Mouse (Mus musculus): ENCODE measurements at regions not wholly inside any gene's neighbourhood (a gene's known extent, or its start where the extent isn't known, plus 50 kb on each side); places are given as distances from the start of the nearest gene placed in this dataset.
"Not testable (repeated sequence)": the region's sequence is repeated elsewhere in the genome, so short reads cannot be mapped to it uniquely, and the experiment has no call there.

DNA sequence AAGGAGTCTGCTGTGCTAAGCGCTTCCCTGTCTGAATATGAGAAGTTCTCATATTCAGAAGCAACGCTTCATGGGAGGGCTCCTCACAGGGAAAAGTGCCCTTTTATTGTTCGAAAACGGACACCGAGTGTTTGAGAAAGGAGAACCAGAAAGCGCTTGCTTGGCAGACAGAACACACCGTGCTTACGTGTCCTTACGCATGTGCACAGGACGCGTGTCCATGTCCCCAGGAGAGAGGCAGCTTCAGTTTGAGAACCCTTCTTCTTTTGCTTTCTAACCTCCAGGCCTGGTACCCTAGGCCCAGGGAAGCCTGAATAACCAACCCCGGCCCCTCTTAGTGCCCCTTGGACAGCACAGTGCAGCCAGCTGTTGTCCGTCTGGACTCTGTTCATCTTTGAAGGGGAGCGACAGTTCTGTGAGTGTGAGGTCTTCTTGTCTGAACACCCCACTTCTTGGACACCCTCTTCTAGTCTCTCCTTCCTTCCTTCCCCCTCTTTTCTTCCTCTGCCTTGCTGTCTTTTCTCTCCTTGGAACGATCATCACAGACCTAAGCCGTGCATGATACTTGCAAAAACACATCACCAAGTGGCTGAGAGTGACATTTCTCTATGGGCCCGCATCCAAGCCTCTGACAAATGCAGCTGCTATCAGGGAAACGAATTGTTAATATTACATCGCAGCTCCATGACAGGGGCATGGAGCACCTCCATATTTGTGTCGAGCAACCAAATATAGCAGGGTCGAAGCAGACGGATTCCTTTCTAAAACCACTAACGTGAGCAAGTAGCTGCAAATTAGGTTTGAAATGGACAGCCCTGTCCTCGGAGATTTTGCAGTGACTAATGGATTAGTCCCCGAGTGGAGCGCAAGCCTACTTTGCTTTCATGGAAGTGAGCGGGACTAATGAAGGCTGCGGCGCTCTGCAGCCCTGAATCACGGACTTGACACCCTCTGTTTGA lies 149.9 kb upstream of the Sulf2 start:
- 59% methylated on average over 30 of the region's 30 CpGs for WGBS
- H3K4me2 ChIP-seq (replicated peaks) = no peak overlapping the region

DNA sequence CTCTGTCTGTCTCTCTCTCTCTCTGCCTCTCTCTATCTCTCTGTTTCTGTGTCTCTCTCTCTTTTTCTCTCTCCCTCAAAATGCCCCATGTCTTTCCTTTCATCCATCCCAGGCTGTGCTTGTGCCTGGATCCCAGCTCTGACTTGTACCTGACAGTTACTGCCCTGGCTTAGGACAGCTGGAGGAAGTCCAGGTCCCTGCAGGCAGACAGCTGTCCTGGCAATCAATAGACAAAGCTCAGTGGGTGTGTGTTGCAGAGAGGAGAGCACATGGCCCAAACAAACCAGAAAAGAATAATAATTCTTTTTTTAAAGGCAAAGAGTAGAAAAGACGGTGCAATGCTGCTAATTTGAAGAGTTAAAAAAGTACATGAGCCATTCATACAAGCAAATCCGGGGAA lies 148.4 kb upstream of the Sulf2 start:
- H3K4me2 ChIP-seq (replicated peaks) = no peak overlapping the region
- no peak for ATAC-seq (replicated peaks)

More for the DNA sequence above, 149.9 kb upstream of the Sulf2 start:
- Histone ChIP-seq H3K27me3 (no peaks in the 10 kb centered on the region), H3K27ac (replicated peaks) (peak overlapping the region; percentile 44), H3K9ac (replicated peaks) (no peak overlapping the region), H3K4me3 (no peak overlapping the region), H3K9me3 (no peaks in the 10 kb centered on the region), H3K4me1 (peaks cover 27% of the 10 kb centered on the region), H3K36me3 (no peaks in the 10 kb centered on the region)
- ATAC-seq (replicated peaks) = no peak

DNA sequence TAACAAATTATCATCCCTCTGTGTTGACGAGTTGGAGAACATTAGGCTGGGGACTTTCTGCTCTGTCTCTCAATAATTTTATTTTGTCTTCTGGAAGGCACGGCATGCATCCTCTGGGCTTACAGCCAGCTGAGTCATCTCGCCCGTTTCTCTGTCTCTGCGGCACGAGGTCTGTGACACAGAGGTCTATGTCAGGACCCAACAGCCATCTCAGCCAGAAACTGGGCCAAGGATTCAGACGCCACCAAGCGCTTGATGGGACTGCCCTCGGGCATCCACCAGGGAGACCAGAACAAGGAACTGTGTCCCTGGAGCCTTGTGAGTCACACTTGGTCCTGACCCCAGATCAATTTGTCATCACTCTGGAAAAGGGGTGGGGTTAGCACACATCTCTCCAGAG lies 145.7 kb upstream of the Sulf2 start:
- H3K4me3 ChIP-seq = no peak overlapping the region
- H3K4me1 ChIP-seq = peaks cover 17% of the 10 kb centered on the region
- H3K9me3 ChIP-seq = no peaks in the 10 kb centered on the region
- WGBS = 82% methylated on average over 9 of the region's 9 CpGs
- H3K4me2 ChIP-seq (replicated peaks) = no peak overlapping the region
- no peaks in the 10 kb centered on the region for H3K27me3 ChIP-seq
- no peak for ATAC-seq (replicated peaks)
- no peak overlapping the region for H3K27ac ChIP-seq (replicated peaks)
- H3K9ac ChIP-seq (replicated peaks) = no peak overlapping the region
- H3K36me3 ChIP-seq = no peaks in the 10 kb centered on the region

More for the DNA sequence above, 148.4 kb upstream of the Sulf2 start:
- 40% methylated on average over 2 of the region's 2 CpGs for WGBS
- Histone ChIP-seq H3K9ac (replicated peaks) (no peak overlapping the region), H3K4me1 (peaks cover 27% of the 10 kb centered on the region), H3K27ac (replicated peaks) (no peak overlapping the region), H3K4me3 (no peak overlapping the region), H3K27me3 (no peaks in the 10 kb centered on the region), H3K36me3 (no peaks in the 10 kb centered on the region), H3K9me3 (no peaks in the 10 kb centered on the region)

DNA sequence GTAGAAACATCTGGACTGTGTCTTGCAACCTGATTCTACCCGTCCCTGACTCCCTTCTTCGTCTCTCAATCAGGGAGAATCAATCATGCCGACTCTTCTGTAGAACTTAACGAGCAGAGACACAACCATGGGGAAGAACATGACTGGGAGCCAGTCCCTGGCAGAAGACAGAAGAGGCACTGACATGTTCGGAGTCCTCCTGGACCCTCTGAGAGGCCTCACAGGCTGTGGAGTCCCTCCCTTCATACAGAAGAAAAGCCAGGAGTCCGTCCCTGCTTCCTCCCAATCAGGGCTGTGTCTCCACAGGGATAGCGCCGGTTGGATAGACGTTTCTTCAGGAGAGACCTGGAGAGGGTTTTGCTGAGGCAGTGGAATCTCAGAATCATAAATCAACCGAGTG lies 139.2 kb upstream of the Sulf2 start:
- Histone ChIP-seq H3K4me2 (replicated peaks) (no peak overlapping the region), H3K4me1 (peaks cover 7% of the 10 kb centered on the region; the same call in 1 of the 2 replicates), H3K9me3 (no peaks in the 10 kb centered on the region), H3K27ac (replicated peaks) (no peak overlapping the region), H3K4me3 (no peak overlapping the region), H3K36me3 (no peaks in the 10 kb centered on the region), H3K9ac (replicated peaks) (no peak overlapping the region), H3K27me3 (no peaks in the 10 kb centered on the region)
- no peak for ATAC-seq (replicated peaks)
- WGBS = 75% methylated on average over 10 of the region's 10 CpGs

DNA sequence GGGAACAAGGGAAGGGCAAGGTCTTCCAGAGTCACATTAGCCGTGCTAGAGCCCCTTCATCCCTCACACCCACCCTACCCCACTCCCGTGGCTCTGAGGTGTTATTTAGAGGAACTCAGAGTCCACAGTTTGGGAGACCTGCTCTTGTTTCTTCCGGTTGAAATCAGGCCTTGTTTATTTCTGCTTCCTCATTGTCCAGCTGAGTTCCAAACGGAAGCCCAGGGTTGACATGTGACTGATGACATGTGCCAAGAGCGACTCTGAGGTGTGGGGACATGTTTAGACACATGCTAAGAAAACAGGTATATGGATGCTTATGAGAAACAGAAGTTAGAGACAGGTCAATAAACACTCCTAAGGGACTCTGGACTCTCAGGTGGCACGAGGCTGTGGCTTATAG lies 137.5 kb upstream of the Sulf2 start:
- WGBS = 88% methylated on average over 6 of the region's 6 CpGs
- Histone ChIP-seq H3K27me3 (no peaks in the 10 kb centered on the region), H3K36me3 (no peaks in the 10 kb centered on the region), H3K4me2 (replicated peaks) (no peak overlapping the region), H3K9ac (replicated peaks) (no peak overlapping the region), H3K4me1 (peaks cover 7% of the 10 kb centered on the region; the same call in 1 of the 2 replicates), H3K27ac (replicated peaks) (no peak overlapping the region), H3K4me3 (no peak overlapping the region), H3K9me3 (no peaks in the 10 kb centered on the region)
- ATAC-seq (replicated peaks) = no peak

DNA sequence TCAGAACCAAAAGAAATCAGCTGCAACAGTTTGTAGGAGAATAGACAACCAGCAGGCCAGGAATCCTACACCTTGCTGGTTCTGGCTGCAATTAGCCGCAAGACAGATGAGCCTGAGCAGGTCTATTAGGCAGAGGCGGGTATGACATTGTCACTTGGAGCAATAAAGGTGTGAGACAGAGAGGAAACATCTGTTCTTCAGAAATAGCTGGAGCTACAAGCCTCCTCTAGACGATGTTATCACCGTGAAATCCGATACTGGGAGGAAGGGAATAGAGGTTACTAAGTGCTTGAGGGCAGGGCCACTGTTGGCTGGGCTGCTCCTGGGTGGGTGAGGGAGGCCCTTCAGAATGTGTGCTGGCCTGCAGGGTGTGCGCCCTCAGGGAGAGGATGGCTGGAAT lies 135.8 kb upstream of the Sulf2 start:
- peaks cover 7% of the 10 kb centered on the region; the same call in 1 of the 2 replicates for H3K4me1 ChIP-seq
- H3K4me2 ChIP-seq (replicated peaks) = no peak overlapping the region
- H3K27ac ChIP-seq (replicated peaks) = no peak overlapping the region
- no peaks in the 10 kb centered on the region for H3K36me3 ChIP-seq
- no peak for ATAC-seq (replicated peaks)
- no peak overlapping the region for H3K9ac ChIP-seq (replicated peaks)
- no peak overlapping the region for H3K4me3 ChIP-seq
- WGBS = 46% methylated on average over 6 of the region's 6 CpGs
- no peaks in the 10 kb centered on the region for H3K27me3 ChIP-seq
- no peaks in the 10 kb centered on the region for H3K9me3 ChIP-seq

DNA sequence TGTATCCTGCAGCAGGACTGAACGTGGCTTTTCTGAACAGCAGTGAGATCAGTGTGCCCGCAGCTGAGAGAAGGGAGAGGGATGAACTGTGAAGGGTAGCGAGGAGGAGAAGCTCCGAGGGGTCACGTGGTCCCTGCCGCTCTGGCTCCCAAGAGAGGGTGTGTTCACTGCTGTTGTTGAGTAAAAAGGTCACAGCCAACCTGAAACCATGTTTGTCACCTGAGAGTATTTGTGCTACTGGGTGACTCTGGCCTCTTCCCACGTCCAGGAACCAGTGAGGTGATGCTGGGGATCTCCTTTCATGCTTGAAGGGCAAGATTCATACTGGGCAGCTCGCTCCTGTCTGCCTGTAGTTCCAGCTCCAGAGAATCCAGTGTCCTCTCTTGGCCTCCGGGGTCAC lies 135.4 kb upstream of the Sulf2 start:
- Histone ChIP-seq H3K4me3 (no peak overlapping the region), H3K9me3 (no peaks in the 10 kb centered on the region), H3K27me3 (no peaks in the 10 kb centered on the region), H3K9ac (replicated peaks) (no peak overlapping the region), H3K4me1 (peaks cover 7% of the 10 kb centered on the region; the same call in 1 of the 2 replicates), H3K36me3 (no peaks in the 10 kb centered on the region), H3K4me2 (replicated peaks) (no peak overlapping the region), H3K27ac (replicated peaks) (no peak overlapping the region)
- WGBS = 53% methylated on average over 9 of the region's 9 CpGs
- no peak for ATAC-seq (replicated peaks)

DNA sequence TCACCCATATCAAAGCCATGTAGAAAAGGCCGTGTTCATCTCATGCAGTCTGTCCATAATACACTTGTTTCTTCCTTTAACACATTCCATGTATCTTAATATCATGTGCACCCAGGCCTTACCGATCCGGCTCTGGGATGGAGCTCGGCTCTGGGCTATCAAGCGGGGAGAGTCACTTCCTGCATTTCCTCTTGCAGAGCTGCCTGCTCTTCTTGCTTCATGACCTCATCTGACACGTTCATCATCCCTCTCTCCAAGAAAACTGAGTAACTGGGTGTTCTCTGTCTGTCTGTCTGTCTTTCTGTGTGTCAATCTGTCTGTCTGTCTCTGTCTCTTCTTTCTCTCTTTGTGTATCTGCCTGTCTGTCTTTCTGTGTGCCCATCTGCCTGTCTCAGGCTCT lies 133.7 kb upstream of the Sulf2 start:
- no peak overlapping the region for H3K9ac ChIP-seq (replicated peaks)
- 89% methylated on average over 6 of the region's 6 CpGs for WGBS
- no peaks in the 10 kb centered on the region for H3K27me3 ChIP-seq
- H3K27ac ChIP-seq (replicated peaks) = no peak overlapping the region
- H3K36me3 ChIP-seq = no peaks in the 10 kb centered on the region
- H3K4me1 ChIP-seq = peaks cover 7% of the 10 kb centered on the region; the same call in 1 of the 2 replicates
- no peak for ATAC-seq (replicated peaks)
- H3K9me3 ChIP-seq = no peaks in the 10 kb centered on the region
- H3K4me3 ChIP-seq = no peak overlapping the region
- H3K4me2 ChIP-seq (replicated peaks) = no peak overlapping the region

DNA sequence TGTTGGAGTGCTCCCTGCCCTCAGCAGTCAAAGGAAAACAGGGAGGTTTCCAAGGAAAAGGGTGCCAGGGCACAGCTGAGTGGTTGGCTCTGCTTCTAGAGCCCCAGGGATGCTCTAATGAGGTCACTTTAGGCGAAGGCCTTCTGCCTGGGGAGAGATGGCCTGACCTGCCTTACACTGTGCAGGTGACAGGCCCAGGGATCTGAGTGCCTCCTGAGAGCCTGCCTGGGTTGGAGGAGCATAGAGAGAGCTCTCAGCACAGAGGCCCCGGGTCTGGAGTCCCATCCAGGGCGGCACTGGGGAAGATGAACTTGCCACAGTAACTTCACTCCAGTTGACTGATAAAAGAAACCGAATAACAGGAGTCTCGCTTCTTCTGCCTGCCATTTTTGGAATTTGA lies 125.7 kb upstream of the Sulf2 start:
- not testable (repeated sequence) for H3K27ac ChIP-seq (replicated peaks); H3K4me2 ChIP-seq (replicated peaks); H3K36me3 ChIP-seq; H3K9ac ChIP-seq (replicated peaks); H3K4me1 ChIP-seq; H3K4me3 ChIP-seq; H3K27me3 ChIP-seq; H3K9me3 ChIP-seq
- WGBS = no CpG with 5 or more reads among the region's 5 CpGs
- ATAC-seq (replicated peaks) = peak; percentile 53

DNA sequence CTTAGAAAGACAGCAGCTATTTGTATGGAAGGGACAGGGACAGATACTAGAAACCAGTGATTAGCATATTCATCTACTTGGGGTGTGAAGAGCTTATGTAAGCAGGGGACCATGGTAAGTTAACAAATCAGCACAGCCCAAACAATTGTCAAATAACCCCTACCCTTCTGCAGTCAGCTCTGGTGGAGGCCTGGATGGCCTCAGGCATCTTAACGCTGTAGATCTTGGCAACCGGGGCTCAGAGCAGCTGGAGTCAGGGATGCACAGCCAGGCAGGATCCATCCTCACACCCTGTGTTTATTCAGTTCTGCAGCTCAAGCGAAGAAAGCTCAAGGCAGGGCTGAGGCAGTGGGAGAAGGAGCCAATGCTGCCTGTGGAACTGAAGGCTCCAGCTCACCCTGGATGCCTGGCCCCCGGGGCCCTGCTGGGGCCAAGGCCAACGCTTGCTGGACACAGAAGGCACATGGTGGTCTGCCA lies 125.2 kb upstream of the Sulf2 start:
- no peaks in the 10 kb centered on the region for H3K9me3 ChIP-seq
- H3K4me2 ChIP-seq (replicated peaks) = no peak overlapping the region
- H3K4me3 ChIP-seq = no peak overlapping the region
- 30% methylated on average over 5 of the region's 5 CpGs for WGBS
- no peak overlapping the region for H3K9ac ChIP-seq (replicated peaks)
- ATAC-seq (replicated peaks) = peak; percentile 82
- H3K27me3 ChIP-seq = no peaks in the 10 kb centered on the region
- H3K4me1 ChIP-seq = peaks cover 7% of the 10 kb centered on the region
- no peaks in the 10 kb centered on the region for H3K36me3 ChIP-seq
- H3K27ac ChIP-seq (replicated peaks) = no peak overlapping the region

DNA sequence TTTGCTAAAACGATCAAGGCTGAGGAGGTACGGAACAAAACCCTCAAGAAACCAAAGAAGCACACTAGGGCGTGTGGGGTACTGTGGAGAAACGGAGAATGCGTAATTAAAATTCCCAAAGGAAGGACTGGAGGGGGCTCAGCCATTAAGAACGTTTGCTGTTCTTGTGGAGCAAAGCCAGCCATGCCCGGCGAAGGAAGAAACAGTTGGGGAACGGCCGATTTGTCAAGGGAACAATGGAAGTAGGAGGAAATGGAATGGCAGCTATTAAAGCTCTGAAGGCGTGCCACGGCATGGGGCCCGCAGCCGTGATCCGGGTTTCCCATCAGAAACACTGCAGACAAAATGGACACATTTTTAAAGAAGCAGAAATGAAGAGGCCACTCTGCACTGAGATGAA lies 124.2 kb upstream of the Sulf2 start:
- WGBS = 52% methylated on average over 15 of the region's 15 CpGs
- Histone ChIP-seq H3K4me3 (no peak overlapping the region), H3K36me3 (no peaks in the 10 kb centered on the region), H3K27ac (replicated peaks) (no peak overlapping the region), H3K4me2 (replicated peaks) (no peak overlapping the region), H3K9me3 (no peaks in the 10 kb centered on the region), H3K9ac (replicated peaks) (no peak overlapping the region), H3K27me3 (no peaks in the 10 kb centered on the region), H3K4me1 (peaks cover 7% of the 10 kb centered on the region)
- ATAC-seq (replicated peaks) = no peak

DNA sequence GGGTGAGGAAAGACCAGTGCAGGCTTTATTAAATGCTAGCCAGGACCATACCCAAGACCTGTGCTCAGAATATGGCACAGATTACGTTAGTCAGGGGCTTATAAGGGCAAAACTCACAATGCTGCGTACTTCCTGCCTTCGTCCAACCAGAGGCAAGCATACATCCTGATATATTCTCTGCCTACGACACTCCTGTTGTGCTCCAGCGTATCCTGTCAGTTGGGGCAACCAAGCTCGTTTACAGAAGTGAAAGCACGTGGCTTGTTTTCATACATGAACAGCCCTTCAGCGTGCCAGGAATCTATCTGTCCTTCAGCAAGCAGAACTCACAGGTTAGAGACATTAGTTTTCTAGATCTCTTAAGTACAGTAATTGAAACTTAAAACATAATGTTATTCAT lies 119.9 kb upstream of the Sulf2 start:
- WGBS = 80% methylated on average over 8 of the region's 8 CpGs

More for the DNA sequence above, 119.9 kb upstream of the Sulf2 start:
- Histone ChIP-seq H3K27ac (replicated peaks) (no peak overlapping the region), H3K4me2 (replicated peaks) (no peak overlapping the region), H3K36me3 (no peaks in the 10 kb centered on the region), H3K4me1 (peaks cover 28% of the 10 kb centered on the region), H3K9ac (replicated peaks) (no peak overlapping the region), H3K4me3 (no peak overlapping the region), H3K9me3 (no peaks in the 10 kb centered on the region), H3K27me3 (no peaks in the 10 kb centered on the region)
- no peak for ATAC-seq (replicated peaks)

Measured in forebrain, embryonic 15.5 days (tissue).